Mouse (Mus musculus): Measurements from ENCODE around the gene Opalin.
A peak's percentile ranks its signal among the peaks of the same experiment; 100 is the strongest.

Gene Opalin

DNA sequence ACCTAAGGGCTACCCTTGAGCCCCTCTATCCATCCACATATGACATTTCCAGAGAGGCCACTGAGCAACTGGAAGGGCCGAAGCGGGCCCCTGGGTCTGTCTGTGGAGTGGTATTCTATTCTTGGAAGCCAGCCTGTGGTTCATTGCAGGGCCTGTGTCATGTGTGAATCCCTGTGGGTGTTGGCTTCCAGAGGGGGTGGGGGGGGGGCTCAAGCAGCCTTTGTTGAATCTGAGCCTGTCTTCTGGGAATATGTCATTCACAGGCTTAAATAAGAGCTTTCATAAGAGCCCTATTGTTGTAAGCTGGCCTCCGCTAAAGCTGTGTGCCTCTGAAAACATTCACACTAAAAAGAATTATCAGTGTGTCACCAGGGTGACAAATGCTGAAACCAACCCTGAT, 4.7 kb upstream of the Opalin start:
- DNase-seq (ENCODE audit: low read depth in 2 of 2, low spot score in 2 of 2): no peak

DNA sequence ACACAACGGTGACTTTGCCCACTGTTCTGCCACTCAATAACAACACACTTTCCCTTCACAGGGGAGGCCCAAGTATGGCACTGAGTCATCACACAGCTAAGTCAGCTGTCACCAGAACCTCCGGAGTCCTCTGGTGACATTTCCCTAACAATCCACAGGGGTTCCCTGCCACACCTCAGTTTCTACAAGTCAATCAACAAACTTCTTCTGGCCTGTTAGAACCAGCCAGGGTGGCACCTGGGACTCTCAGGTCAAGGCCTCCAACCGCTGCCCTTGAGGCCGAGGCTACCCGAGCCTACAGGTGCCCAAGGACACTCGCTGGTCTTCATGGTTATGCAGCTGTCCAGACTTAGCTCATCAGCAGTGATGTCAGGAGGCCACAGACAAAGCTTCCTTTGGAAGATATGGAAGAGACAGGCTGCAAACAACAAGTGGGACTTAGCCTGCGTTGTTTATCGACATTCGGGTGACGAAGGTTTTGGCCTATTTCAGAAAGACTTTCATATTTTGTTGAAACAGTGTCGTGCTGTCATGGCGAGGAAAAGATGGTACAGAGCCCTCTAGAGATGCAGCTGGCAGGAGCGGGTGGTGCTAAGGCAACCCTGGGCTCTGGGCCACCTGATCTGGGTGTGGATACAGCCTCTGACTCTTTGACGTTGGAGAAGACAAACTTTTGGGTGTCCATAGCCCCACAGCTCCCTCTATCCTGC, 3.0 kb downstream of the Opalin start:
- no peak for DNase-seq (ENCODE audit: low read depth in 2 of 2, low spot score in 2 of 2)

DNA sequence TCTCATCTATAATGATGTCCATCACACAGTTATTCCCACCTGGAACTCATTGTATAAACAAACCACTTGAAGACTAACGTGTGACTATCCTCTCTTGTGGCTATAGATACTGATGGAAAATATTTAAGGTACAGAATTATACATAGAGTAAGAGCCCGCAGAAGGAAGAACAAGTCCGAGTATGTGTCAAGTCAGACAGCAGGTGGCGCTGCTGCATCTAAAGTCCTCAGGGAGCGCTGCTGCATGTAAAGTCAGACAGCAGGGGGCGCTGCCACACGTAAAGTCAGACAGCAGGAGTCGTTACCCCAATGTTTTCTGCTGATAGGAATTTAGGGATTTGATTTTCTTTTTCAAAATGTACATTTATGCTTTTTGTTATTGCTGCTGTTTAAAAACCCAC, 5.4 kb downstream of the Opalin start:
- DNase-seq (ENCODE audit: low read depth in 2 of 2, low spot score in 2 of 2): peak; percentile 82 to 89

DNA sequence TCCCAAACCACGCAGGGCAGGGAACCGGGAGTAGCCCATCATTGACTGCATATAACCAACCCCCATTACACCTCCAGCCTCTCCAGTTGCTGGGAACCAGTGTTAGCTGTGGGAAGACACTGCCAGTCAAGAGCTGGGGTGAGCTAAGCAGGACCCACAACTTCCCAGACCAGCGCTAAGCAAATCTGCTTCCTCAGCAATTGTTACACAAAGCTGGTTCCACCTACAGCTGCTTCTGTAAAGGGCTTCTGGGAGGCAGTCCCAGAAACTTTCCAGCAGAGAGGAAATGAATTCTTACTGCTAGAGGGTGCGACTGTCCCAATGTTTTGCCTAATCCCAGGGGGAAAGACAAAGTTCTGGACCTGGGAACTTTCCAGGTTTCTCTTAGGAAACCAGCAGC, 22.2 kb downstream of the Opalin start:
- DNase-seq (ENCODE audit: low read depth in 2 of 2, low spot score in 2 of 2): no peak

DNA sequence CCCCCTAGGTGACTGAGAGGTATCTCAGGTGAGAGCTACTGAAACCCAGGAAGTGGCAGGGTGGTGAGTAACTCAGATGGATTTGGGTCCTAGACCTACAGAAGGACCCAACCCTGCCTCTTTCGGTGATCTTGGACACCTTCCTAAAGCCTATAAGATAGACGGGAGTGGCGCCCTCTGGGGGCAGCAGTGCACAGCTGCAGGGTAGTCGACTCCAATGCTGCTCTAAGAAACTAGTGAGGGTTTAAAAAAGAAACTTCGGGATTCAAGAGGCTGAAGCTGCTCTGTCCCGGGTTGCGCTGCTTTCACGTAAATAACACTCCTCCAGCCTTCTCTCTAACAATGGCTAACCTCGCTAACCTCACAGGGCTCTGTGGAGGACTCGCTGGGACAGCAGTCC, 23.4 kb downstream of the Opalin start:
- DNase-seq (ENCODE audit: low read depth in 2 of 2, low spot score in 2 of 2): peak; percentile 44 to 62

DNA sequence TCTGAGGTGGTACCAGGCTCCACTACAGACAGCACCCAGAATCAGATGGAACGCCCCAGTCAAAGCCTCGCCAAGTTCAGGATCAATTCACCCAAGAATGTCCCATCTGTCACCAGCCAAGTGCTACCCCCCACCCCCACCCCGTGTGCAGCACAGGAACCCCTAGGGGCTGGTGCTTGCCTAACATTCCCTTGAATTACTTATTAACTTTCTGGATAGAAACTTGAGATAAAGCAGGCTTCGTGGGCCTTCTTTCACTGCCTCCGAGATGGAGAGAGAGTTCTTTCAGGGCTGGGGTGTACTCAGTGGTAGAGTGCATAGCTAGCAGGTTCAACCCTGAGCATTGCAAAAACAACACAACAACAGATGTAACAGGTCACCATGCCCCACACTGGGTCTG, 24.7 kb downstream of the Opalin start:
- no peak for DNase-seq (ENCODE audit: low read depth in 2 of 2, low spot score in 2 of 2)

DNA sequence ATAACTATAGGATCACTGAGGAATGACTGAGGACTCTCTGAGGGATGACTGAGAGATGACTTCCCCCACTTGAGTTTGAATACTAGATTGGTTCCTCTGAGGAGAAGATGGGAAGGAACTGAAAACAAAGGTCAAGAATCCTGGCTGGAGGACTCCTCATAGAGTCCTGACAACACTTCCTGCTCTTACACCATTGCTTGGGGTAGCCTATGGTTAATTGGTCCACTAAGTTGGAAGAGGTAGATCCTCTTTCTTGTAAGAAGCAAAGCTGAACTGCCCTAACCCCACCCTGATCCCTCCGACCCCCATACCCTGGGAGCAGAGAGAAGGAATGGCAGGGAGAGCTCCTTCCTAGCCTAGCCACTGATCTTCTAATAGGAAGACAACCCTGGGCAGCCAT, 25.2 kb downstream of the Opalin start:
- no peak for DNase-seq (ENCODE audit: low read depth in 2 of 2, low spot score in 2 of 2)

DNA sequence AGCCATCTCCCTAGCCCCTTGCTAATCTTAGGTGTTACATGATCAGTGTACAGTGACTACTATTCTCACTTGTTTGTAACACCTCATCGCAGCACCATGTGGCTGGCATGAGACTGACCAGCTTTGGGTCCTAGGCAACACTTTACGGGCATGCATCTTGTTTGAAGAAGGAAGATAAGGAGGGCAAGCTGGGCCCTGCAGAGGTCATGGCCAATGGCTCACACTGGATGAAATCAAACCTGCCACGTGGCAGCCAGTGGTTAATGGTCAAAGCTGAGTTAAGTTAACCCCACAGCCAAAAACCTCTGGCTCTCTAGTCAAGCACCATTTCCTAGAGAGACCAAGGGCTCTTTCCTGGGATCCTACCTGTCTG, 28.7 kb downstream of the Opalin start:
- no peak for DNase-seq (ENCODE audit: low read depth in 2 of 2, low spot score in 2 of 2)

DNA sequence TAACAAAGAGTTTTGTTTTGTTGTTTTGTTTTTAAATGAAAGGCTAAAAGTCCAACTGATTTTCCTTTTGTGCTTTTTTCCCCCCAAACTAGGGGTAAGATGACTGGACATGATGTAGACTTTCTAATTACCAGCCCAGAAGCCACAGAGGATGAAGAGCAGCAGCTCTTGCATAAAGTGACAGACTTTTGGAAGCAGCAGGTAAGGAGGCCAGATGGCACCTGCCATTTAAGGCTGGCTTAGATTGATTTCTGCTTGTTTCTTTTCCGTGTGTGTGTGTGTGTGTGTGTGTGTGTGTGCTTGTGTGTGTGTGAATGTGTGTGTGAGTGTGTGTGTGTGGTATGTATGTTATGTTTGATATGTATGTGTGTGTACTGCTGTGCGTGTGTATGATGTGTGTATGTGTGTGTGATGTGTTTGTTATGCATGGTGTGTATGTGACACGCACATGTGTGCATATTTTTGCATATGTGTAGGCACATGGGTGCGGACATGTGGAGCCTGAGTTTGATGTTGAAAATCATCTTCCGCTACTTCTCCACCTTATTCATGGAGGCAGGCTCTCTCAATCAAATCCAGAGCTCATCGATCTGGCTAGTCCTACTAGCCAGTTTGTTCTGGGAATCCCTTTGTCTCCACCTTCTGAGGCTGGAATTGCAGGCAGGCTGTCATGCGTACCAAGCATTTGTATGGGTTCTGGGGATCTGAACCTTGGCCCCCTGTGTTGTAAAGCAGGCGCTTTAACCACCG, 29.3 kb downstream of the Opalin start:
- no peak for DNase-seq (ENCODE audit: low read depth in 2 of 2, low spot score in 2 of 2)

DNA sequence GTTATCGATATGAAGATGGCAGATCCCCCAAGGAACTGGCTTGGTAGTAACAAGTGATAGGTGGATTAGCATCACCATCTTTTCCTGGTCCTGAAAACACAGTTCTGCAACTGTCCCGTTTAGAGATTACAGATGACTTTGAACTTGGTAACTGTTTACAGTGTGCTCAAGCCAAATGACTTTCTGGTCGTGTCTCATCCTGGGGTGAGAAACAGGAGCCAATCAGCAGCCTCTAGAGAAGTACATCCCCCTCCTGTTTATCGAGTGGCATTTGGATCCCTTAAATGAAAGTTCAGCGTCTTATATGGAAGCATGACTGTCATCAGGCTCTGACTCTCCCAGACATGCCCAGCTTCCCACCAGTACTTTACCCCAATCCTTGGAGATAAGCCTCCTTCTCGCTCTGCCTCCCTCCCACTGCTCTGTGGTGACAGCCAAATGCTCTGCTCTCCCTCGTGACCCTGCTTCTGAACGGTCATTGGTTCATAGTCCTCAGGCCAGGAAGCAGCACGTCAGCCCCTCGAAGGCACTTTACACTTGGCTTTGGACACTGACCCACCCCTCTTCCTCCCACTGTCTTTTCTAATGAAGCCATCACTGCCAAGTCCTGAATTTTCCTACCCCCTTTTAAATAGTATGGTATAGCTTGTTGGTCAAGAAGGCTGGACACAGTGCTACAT, 31.7 kb downstream of the Opalin start:
- DNase-seq (ENCODE audit: low read depth in 2 of 2, low spot score in 2 of 2): no peak

DNA sequence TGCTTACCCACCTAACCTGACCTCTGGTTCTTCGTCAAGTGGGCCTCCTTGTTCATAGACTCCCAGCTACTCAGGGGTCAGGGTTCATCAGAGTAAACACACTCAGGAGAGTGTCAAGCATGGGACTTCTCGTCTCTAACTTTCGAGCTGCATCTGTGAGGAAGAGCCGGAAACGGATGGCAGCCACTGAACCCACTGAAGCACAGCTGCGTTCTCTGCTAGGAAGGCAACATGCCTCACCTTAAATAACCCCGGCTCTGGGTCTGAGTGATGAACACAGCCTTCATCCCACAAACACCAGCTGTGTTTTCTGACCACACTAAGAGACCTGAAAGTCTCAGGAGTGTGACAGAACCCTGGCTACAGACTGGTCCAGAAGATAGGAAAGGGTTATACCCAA, 37.8 kb downstream of the Opalin start:
- DNase-seq (ENCODE audit: low read depth in 2 of 2, low spot score in 2 of 2): peak; percentile 41 to 45

DNA sequence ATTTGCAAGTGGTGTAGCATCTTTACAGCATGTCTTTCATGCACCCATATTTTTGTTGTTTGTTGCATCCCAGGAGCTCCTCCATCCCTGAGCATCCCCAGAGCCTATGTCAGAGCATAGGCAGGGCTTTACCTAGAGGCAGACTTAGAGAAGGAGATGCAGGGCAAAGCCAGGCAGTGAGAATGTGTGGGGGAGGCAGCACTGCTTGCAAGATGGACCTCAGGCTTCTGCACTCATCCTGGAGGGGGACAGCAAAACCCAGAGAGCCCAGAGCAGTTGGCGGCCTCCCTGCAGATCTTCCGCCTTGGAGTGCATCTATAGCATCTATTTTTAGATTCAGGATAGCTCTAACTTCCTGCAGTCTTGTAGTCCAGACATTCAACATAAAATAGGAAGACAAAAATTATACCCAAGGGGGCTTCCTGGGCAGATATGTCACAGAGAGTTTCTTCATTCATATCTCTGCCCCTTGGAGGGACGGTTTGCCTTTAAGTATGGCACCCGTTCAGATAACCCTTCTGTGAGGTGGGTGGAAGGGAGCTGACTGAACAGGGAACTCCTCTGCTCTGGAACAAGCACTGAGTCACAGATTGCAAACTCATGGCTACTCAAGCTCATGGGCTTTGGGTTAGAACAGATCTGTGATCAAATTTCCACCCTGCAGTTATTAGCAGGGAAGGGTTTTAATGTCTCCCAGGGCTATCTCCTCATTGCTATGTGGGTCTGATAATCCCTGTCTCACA, 40.9 kb downstream of the Opalin start:
- no peak for DNase-seq (ENCODE audit: low read depth in 2 of 2, low spot score in 2 of 2)

DNA sequence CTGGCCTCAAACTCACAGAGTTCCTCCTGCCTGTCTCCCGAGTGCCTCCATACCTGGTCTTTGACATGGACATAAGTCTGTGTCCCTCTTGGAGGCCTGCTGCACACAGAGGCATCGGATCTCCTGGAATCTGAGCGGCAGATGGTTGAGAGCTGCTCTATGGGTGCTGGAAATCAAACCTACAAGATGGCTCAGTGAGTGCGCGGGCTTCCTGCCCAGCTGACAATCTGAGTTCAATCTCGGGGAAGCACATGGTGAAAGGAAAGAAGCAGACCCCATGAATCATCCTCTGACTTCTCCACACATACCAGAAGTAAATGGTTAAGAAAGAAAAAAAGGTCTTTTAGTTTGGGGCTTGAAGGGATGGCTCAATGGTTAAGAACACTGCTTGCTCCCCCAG, 45.0 kb downstream of the Opalin start:
- no peak for DNase-seq (ENCODE audit: low read depth in 2 of 2, low spot score in 2 of 2)

DNA sequence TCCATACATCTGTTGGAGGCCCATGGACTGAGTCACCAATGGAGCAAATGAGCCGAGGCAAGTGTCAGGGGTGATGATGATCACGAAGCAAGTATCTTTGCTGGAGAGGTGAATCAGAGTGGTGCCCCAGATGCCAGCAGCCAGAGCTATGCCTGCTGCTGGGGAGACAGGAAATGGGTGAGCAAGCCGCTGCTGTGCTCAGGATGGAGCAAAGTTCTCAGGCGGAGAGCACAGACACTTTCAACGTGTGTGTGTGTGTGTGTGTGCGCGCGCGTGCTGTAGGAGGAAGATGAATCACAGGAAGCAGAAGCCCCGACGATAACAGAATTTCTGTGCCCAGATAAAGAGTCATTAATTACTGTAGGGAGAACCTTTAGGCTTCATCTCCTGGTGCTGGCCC, 45.9 kb downstream of the Opalin start:
- DNase-seq (ENCODE audit: low read depth in 2 of 2, low spot score in 2 of 2): peak; percentile 58 to 66

DNA sequence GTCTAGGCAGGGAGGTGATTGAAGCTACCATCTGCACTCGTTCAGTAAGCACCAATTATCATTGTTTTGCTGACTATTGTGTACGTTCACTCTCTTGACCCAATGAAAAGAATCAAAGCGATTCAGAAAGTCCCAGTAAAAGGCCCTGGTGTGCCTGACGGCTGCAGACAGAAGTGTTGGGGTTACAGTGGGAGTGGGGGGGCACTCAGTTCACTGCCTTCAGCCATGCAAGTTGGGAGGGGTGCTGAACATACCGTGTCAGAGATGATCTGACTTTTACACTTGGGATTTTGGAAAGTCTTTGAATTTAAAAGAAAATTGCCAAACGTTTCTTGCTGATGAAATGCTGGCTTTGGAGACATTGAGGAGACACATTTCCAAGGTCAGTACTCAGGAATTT, 46.8 kb downstream of the Opalin start:
- DNase-seq (ENCODE audit: low read depth in 2 of 2, low spot score in 2 of 2): no peak

DNA sequence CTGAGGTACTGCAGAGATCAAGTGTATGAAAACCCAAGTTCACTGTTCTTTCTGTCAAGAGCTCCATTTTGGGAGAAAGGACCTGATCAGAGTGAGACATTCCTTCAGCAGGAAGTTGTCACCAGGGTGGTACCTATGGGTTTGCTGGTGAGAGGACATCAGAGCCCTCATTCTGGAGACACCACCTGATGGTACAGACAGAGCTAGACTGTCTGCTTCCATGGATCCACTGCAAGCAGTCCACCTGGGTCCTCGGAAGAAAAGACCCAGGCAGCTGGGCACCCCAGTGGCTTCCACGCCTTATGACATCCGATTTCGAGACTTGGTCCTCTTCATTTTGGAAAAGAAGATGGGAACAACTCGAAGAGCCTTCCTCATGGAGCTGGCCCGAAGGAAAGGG, 47.7 kb downstream of the Opalin start, which contains the start of gene Dntt:
TSS of gene Dntt (plus strand) at position 57 of the 400 bp plus-strand sequence.
- DNase-seq (ENCODE audit: low read depth in 2 of 2, low spot score in 2 of 2): no peak

DNA sequence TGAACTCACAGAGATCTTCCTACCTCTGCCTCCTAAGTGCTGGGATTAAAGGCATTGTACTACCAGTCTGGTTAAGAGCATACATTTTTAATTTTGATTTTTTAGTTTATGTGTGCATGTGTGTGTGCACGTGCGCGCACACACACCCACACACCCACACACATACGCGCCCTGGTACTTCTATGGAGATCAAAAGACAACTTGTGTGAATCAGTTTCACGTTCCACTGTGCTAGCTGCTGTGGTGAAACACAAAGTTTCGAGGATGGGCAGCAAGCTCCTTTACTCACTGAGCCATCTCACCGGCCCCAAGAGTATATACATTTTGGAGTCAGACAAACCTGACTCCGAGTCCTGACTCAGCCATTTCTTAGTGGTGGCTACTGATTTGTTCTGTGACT, 49.3 kb downstream of the Opalin start:
- DNase-seq (ENCODE audit: low read depth in 2 of 2, low spot score in 2 of 2): no peak

DNA sequence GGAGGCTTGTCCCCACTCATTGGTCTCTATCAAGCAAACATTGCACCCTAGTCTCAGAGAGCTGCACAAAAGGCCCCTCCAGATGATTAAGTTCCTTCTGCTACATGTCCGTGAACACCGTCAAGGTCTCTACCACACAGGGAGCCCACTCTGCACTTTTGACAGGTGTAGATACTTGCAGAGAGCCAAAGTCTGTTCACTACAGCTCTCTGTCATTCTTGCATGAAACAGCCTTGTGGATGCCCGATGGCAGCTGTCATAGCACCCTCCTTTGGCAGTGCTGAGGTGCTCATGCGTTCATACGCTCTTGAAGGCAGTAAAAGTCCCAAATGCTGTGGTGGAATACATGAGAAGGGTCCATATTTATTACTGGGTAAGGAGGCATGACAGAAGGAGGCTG, 49.9 kb downstream of the Opalin start:
- DNase-seq (ENCODE audit: low read depth in 2 of 2, low spot score in 2 of 2): no peak

DNA sequence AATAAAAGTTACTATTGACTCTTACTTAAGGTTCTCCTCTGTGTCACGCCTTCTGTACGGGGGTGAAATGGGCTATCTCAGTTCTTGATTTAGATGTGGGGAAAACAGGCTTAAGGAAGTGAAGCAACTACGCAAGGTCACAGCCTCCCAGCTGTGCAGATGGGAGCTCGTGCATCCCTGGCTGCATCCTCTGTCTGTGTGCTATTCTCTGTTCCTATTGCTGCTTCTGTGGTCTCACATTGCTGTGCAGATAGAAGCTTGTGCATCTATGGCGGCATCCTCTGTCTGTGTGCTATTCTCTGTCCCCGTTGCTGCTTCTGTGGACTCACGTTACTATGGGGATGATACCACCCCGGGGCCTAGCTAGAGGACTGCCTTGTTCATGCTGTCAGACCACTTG, 50.4 kb downstream of the Opalin start:
- DNase-seq (ENCODE audit: low read depth in 2 of 2, low spot score in 2 of 2): no peak

DNA sequence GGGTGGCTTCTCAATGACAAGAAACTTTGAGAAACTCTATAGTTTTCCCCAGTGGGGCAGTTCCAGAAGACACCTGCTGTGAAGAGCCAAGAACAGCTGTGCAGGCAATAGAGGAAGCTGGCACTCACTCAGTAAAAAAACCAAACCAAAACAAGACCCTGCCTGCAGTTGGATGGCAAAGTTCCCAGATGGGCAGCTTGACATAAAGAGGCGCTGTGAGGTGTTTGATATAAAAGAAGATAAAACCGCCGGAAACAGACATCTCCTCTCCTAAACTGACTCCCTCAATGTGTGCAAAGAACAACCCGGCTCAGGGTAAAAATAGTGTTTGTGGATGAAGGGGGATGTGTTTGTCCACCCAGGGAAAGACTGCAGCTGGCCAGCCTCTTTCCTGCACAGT, 54.7 kb downstream of the Opalin start:
- no peak for DNase-seq (ENCODE audit: low read depth in 2 of 2, low spot score in 2 of 2)

DNA sequence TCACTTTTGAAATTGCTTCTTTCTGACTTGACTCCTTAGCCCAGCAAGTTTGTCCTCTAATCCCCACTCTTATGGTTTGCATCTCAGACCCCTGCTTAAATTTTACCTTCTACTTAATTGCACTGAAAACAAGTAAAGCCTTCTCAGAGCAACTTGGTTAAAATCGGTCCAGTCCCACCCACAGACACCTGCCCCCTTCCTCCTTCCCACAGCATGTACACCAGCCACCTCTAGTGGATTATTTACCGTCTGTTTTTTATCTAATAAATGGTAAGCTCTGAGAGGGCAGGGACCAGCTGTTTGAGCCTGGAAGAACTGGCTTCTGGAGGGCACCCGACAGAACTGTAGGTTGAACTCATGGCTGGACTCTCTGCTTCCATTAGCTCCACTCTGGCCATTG, 56.4 kb downstream of the Opalin start:
- DNase-seq (ENCODE audit: low read depth in 2 of 2, low spot score in 2 of 2): no peak
